Mouse (Mus musculus) heart, postnatal 10 days (tissue): ENCODE data around the gene Smco4. TPM values are rescaled to one million over a fixed set of nuclear protein-coding genes. Genes with fewer than 3 reads are reported as not detected.

Experiments
- total RNA-seq, 2 experiments: library from RNA; stranded (reverse); gene quantifications; 2 replicates each; pipeline ENCODE4 v1.2.3; 2021

Gene Smco4
- total RNA-seq, 2 experiments from 2014 or later, result 23.5 to 27.9 TPM

Other genes with a start within 250 kb of the Smco4 start
- 10 to 100 TPM; 17.1 to 20.4 TPM for gene Med17, start 213.5 kb upstream of the Smco4 start, total RNA-seq
- gene Taf1d, start 187.2 kb upstream of the Smco4 start, total RNA-seq, result 10 to 100 TPM; 35.3 to 38.4 TPM
- 10 to 100 TPM; 12.9 to 20.4 TPM for gene 4931406C07Rik, start 187.0 kb upstream of the Smco4 start, total RNA-seq
- 10 to 100 TPM in 1 of 2 experiments, 1 to 10 TPM in 1; 9.0 to 13.1 TPM for gene Cep295, start 135.6 kb upstream of the Smco4 start, total RNA-seq
- under 1 TPM; 0.12 to 0.32 TPM for gene Deup1, start 134.5 kb downstream of the Smco4 start, total RNA-seq
- 10 to 100 TPM; 15.7 to 16.2 TPM for gene Slc36a4, start 216.3 kb downstream of the Smco4 start, total RNA-seq